Mouse (Mus musculus) hindbrain, embryonic 11.5 days (tissue): ENCODE results near the gene Tet3. TPM values are rescaled to one million over a fixed set of nuclear protein-coding genes. Genes with fewer than 3 reads are reported as not detected.

Experiments used
- ATAC-seq: fragments of 200-750 bp; cut with Nextera tagmentation; 2 replicates; pipeline ENCODE4 v1.8.0; 2017; ENCODE audit warnings: mild to moderate bottlenecking, moderate TSS enrichment, moderate library complexity; ENCODE audit not compliant: low FRiP score
- DNase-seq: peaks from one replicate; pipeline ENCODE4 v3.0.0-alpha.2; 2015; ENCODE audit warnings: low spot score
- H3K27ac ChIP-seq: fragments of 300-500 bp; sonication (generic); 2 replicates; pipeline ENCODE4 v1.5.1; 2014; ENCODE audit warnings: mild to moderate bottlenecking, low read depth, low read length
- H3K27me3 ChIP-seq: fragments of 300-500 bp; sonication (generic); 2 replicates; pipeline ENCODE4 v1.6.1; 2014; ENCODE audit warnings: mild to moderate bottlenecking, low read length, moderate library complexity, mixed read lengths; ENCODE audit not compliant: control insufficient read depth, insufficient read depth
- H3K36me3 ChIP-seq: fragments of 300-500 bp; sonication (generic); 2 replicates; pipeline ENCODE4 v1.6.1; 2014; ENCODE audit warnings: mild to moderate bottlenecking, low read length, moderate library complexity, mixed read lengths; ENCODE audit not compliant: control insufficient read depth, insufficient read depth
- H3K4me1 ChIP-seq: fragments of 300-500 bp; sonication (generic); replicated peaks from 2 replicates; pipeline ENCODE4 v1.6.1; 2014; ENCODE audit warnings: low read length, mixed read lengths; ENCODE audit not compliant: control insufficient read depth, insufficient read depth
- H3K4me2 ChIP-seq: fragments of 300-500 bp; sonication (generic); replicated peaks from 2 replicates; pipeline ENCODE4 v1.6.1; 2014; ENCODE audit warnings: mild to moderate bottlenecking, low read depth, low read length
- H3K4me3 ChIP-seq: fragments of 300-500 bp; sonication (generic); 2 replicates; pipeline ENCODE4 v1.5.1; 2014; ENCODE audit warnings: low read depth, low read length
- H3K9ac ChIP-seq: fragments of 300-500 bp; sonication (generic); 2 replicates; pipeline ENCODE4 v1.6.1; 2014; ENCODE audit warnings: low read depth, low read length
- H3K9me3 ChIP-seq: fragments of 300-500 bp; sonication (generic); 2 replicates; pipeline ENCODE4 v1.6.1; 2016; ENCODE audit warnings: low read length; ENCODE audit not compliant: control insufficient read depth
- WGBS: fragments of 180-500 bp; shearing (Covaris S2); extraction: QIAGEN DNeasy Blood & Tissue Kit; methylation state at CpG from one replicate; pipeline ENCODE4 v1.1.7; 2014; 5-methylcytosine and 5-hydroxymethylcytosine counted together
- polyA plus RNA-seq: library from polyadenylated mRNA; unstranded; fragments of >200 nt; fragmentation: Nextera tagmentation; extraction: Ambion mirVana; gene quantifications from 2 replicates; pipeline ENCODE4 v1.2.1, GENCODE M21; 2014

Gene Tet3
- polyA plus RNA-seq, 1 experiment from 2014 or later: 55.6 TPM

GRCm38 (mm10) chr6:83394122-83394521 is 64.8 kb downstream of the Tet3 start:
- Histone ChIP-seq H3K4me2 (no peak overlapping the region), H3K4me3 (no peak overlapping the region), H3K27ac (no peak overlapping the region), H3K27me3 (no peaks in the 10 kb centered on the region), H3K4me1 (no peaks in the 10 kb centered on the region), H3K36me3 (peaks cover 6% of the 10 kb centered on the region; the same call in 1 of the 2 replicates), H3K9me3 (no peaks in the 10 kb centered on the region), H3K9ac (no peak overlapping the region)
- 92% methylated on average over 4 of the region's 4 CpGs for WGBS
- ATAC-seq: no peak
- no peak for DNase-seq

- 0 out of 2 replicates have a peak, but pooled peaks cover 2% of the 10 kb centered on the region for H3K36me3 ChIP-seq
- no peak overlapping the region for H3K4me3 ChIP-seq
- H3K27ac ChIP-seq: no peak overlapping the region
- no peaks in the 10 kb centered on the region for H3K4me1 ChIP-seq
- no peak overlapping the region for H3K4me2 ChIP-seq
- no peaks in the 10 kb centered on the region for H3K9me3 ChIP-seq
- ATAC-seq: no peak
- H3K9ac ChIP-seq: no peak overlapping the region
- DNase-seq: no peak
- no peaks in the 10 kb centered on the region for H3K27me3 ChIP-seq
- 93% methylated on average over 8 of the region's 8 CpGs for WGBS
Observed at GRCm38 (mm10) chr6:83392166-83392780, 66.6 kb downstream of the Tet3 start.

DNA sequence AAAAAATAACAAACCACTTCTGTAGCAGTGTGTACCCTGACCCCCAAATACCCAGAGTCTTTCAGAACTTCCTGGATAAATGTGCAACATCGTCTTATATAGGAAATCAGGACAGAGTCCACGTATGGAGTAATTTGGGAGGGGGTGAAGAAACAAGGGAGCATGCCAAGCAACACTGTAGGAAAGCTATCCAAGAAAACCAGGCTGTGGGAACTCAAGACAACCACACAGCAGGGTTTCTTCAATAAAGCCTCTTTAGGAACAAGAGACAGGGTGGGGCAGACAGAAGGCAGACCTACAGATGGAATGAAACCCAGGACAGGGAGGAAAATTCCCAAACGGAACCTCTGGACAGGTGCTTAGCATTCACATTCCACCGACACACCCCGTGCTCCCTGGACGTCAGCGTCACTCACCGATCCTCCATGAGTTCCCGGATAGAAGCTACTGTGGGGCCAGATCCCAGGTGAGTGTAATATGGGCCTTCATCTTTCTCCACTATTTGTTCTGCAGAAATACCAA is 73.3 kb downstream of the Tet3 start:
- no peaks in the 10 kb centered on the region for H3K4me1 ChIP-seq
- DNase-seq: no peak
- H3K27ac ChIP-seq: no peak overlapping the region
- H3K9me3 ChIP-seq: no peaks in the 10 kb centered on the region
- H3K4me3 ChIP-seq: no peak overlapping the region
- no peak for ATAC-seq
- no peaks in the 10 kb centered on the region for H3K27me3 ChIP-seq
- 0 out of 2 replicates have a peak, but pooled peaks cover 2% of the 10 kb centered on the region for H3K36me3 ChIP-seq
- H3K4me2 ChIP-seq: no peak overlapping the region
- WGBS: 95% methylated on average over 9 of the region's 9 CpGs
- no peak overlapping the region for H3K9ac ChIP-seq

DNA sequence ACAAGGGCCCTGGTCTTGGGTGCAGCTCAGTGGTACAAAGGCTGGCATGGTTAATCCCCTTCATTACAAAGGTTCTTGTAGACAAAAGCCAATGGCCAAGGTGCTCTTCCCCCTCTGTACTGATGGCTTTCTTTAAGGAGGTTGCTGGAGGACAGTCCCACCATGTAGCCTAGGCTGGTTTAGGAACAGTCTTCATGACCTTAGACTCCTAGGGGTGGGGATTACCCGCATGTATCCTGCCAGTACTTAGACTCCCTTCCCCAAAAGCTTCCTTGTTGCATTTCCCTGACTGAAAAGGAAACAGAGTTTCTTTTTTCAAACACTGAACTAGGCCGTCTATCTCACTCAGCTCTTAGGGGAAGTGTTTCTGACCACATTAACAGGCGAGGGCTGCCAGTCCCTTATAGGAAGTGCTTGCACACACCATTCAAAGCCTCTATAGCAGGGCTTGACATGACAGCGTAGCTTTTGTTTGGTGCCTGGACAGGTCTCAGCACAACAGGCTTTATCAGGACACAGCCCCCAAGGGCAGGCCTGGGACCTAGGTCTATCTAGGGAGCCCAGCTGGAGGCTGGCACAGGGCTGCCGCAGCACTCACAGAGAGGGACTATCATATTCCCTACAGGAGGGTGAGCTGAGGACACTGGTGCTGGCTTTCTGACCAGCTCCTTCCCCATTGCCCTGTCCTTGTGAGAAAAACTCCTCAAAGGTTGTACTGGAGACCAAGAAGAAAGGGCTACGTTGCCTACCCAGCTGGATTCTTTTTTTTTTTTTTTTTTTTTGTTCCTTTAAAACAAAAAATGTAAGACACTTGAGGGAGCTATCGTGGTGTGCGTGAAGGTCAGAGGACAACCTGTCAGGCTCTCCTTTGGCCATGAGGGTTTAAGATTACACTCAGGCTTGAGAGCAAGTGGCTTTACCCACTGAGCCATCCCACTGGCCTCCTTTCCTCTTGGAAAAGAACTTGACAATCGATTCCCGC is 77.1 kb downstream of the Tet3 start:
- H3K4me2 ChIP-seq: no peak overlapping the region
- H3K36me3 ChIP-seq: peaks cover 7% of the 10 kb centered on the region
- H3K9me3 ChIP-seq: no peaks in the 10 kb centered on the region
- H3K9ac ChIP-seq: no peak overlapping the region
- no peak overlapping the region for H3K4me3 ChIP-seq
- no peak overlapping the region for H3K27ac ChIP-seq
- WGBS: 89% methylated on average over 10 of the region's 10 CpGs
- no peak for ATAC-seq
- no peaks in the 10 kb centered on the region for H3K27me3 ChIP-seq
- DNase-seq: no peak
- no peaks in the 10 kb centered on the region for H3K4me1 ChIP-seq

DNA sequence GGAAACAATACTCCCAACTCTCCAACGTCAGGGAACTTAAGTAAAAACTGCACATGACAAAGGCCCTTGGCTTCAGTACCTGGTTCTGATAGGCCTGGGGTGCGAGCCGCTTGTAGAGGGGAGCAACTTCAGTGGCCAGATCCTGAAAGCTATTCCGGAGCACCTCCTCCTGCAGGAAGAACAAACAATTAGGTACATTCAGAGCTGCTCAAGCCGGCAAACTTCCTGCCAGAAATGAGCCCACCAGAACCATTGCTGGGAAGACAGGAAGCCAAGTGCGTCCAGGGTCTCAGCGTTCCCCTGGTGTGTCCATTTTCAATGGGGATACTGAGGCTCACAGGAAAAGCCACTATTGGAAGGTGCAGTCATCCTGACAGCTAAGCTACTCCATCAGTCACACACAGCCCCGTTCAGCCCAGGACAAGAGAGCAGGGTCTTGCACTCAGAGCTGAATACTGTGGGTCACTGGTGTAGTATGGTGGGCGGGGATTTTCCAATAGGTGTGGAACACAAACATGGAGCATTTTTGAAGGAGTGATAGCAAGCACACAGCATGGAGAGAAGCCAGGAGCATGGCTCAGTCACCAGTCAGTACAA is 85.1 kb downstream of the Tet3 start:
- WGBS: 85% methylated on average over 9 of the region's 9 CpGs
- H3K4me2 ChIP-seq: no peak overlapping the region
- no peaks in the 10 kb centered on the region for H3K9me3 ChIP-seq
- H3K4me1 ChIP-seq: no peaks in the 10 kb centered on the region
- no peak overlapping the region for H3K9ac ChIP-seq
- ATAC-seq (no peak), DNase-seq (no peak)
- H3K36me3 ChIP-seq: peaks cover 34% of the 10 kb centered on the region
- H3K27me3 ChIP-seq: no peaks in the 10 kb centered on the region
- H3K27ac ChIP-seq: no peak overlapping the region
- no peak overlapping the region for H3K4me3 ChIP-seq

DNA sequence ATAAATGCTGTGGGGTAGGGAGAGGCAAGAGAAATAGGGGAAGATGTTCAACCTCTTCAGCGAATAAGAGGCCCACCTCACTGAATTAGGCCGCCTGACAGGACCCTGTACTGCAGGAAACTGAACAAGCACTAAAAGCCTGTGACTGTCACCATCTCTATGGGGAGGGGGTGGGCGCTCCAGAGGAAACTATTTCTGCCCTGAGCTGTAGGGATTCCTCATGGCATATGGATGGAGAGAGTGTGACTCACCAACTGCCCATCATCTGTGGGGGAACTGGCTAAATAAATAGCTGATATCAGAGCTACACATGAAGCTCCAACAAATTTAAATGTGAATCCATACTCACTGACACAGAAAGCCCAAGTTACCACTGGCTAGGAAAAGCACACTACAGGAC is 87.5 kb downstream of the Tet3 start:
- ATAC-seq (no peak), DNase-seq (no peak)
- Histone ChIP-seq H3K4me3 (no peak overlapping the region), H3K9me3 (no peaks in the 10 kb centered on the region), H3K27me3 (no peaks in the 10 kb centered on the region), H3K9ac (no peak overlapping the region), H3K27ac (no peak overlapping the region), H3K4me2 (no peak overlapping the region), H3K4me1 (no peaks in the 10 kb centered on the region), H3K36me3 (peaks cover 45% of the 10 kb centered on the region)
- WGBS: 85% methylated on average over 3 of the region's 3 CpGs

- no peaks in the 10 kb centered on the region for H3K9me3 ChIP-seq
- no peak overlapping the region for H3K4me3 ChIP-seq
- ATAC-seq (no peak), DNase-seq (no peak)
- H3K4me1 ChIP-seq: no peaks in the 10 kb centered on the region
- H3K9ac ChIP-seq: no peak overlapping the region
- no peak overlapping the region for H3K4me2 ChIP-seq
- 93% methylated on average over 21 of the region's 21 CpGs for WGBS
- peaks cover 43% of the 10 kb centered on the region for H3K36me3 ChIP-seq
- H3K27me3 ChIP-seq: no peaks in the 10 kb centered on the region
- H3K27ac ChIP-seq: no peak overlapping the region
Observed at GRCm38 (mm10) chr6:83370316-83370965, 88.4 kb downstream of the Tet3 start.

DNA sequence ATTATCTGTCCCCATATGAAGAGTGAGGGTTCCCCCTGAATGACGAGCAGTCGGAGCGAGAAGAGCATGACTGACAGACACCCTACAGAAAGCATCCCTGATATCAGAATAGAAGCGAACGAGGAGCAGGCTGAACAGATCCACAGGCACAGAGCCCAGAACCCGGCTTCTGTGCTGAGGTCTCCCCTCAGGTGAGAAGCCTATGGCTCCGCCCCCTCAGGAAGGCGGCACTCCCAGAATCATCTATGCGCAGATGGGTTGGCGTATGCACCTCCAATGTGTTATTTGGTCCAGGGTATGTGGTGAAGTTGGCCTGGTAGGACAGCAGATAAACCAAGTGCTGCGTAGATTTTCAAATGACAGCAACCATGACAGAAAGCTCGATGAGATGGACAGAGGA is 95.8 kb downstream of the Tet3 start:
- Histone ChIP-seq H3K27ac (no peak overlapping the region), H3K9ac (no peak overlapping the region), H3K27me3 (no peaks in the 10 kb centered on the region), H3K4me1 (no peaks in the 10 kb centered on the region), H3K4me3 (no peak overlapping the region), H3K36me3 (peaks cover 5% of the 10 kb centered on the region; the same call in 1 of the 2 replicates), H3K4me2 (no peak overlapping the region), H3K9me3 (no peaks in the 10 kb centered on the region)
- ATAC-seq: no peak
- 95% methylated on average over 12 of the region's 12 CpGs for WGBS
- DNase-seq: no peak
